Mouse (Mus musculus) B cell, adult 62 days (primary cell): ENCODE measurements around the gene Gm8229. TPM values are rescaled to one million over a fixed set of nuclear protein-coding genes. Genes with fewer than 3 reads are reported as not detected.

ENCODE experiments used
- total RNA-seq: library from RNA; stranded (reverse); gene quantifications from 4 replicates; pipeline ENCODE4 v1.2.4, GENCODE M21; 2023

Gm8229 gene
- not detected in 4 replicates for total RNA-seq

GRCm38 (mm10) chr14:44365057-44365456 is at the start of gene Gm8229:
TSS of gene Gm8229 (plus strand) at chr14:44365357.

GRCm38 (mm10) chr14:44338484-44338883 is 26.7 kb upstream of the Gm8229 start, which contains the start of gene Gm5930:
TSS of gene Gm5930 (minus strand) at chr14:44338584.

GRCm38 (mm10) chr14:44410588-44410987 is 45.4 kb downstream of the Gm8229 start, which contains the start of gene Gm3371:
TSS of gene Gm3371 (minus strand) at chr14:44410688.

Other genes starting within 250 kb of the Gm8229 start
- gene Gm3327, start 241.5 kb upstream of the Gm8229 start, total RNA-seq: not detected in 4 replicates
- gene Gm8212, start 167.7 kb upstream of the Gm8229 start, total RNA-seq: not detected in 4 replicates
- gene 4930503E14Rik, start 152.1 kb upstream of the Gm8229 start, total RNA-seq: not detected in 4 replicates
- not detected in 4 replicates for gene Gm8220, start 79.8 kb upstream of the Gm8229 start, total RNA-seq
- gene Gm5930, start 26.8 kb upstream of the Gm8229 start, total RNA-seq: not detected in 4 replicates
- not detected in 4 replicates for gene Gm3371, start 45.3 kb downstream of the Gm8229 start, total RNA-seq
- not detected in 4 replicates for gene Gm8232, start 68.3 kb downstream of the Gm8229 start, total RNA-seq
- not detected in 4 replicates for gene BC061237, start 127.1 kb downstream of the Gm8229 start, total RNA-seq
- gene Gm17093, start 152.9 kb downstream of the Gm8229 start, total RNA-seq: not detected in 4 replicates
- not detected in 4 replicates for gene Gm8247, start 217.8 kb downstream of the Gm8229 start, total RNA-seq